In genomic region chr7:111450286-111451095, GRCm38 (mm10) we compare ENCODE assay signal across 23 mouse cellular contexts.
DNase-seq lines count a peak whose midpoint lies in the region; ATAC-seq and TF ChIP-seq lines count a peak whose summit lies in the region.
"Had no signal": no experiment of that assay in that cellular context is flagged by ENCODE, and none has a peak within 500 bp of the region (broad histone marks: within the 10 kb centered on the region; RNA-seq: fewer than 3 reads in every experiment).

No protein-coding gene starts in this region.

- no peaks in the 10 kb centered on the region for H3K36me3 ChIP-seq in heart, embryonic 10.5 days
- no peaks in the 10 kb centered on the region for H3K36me3 ChIP-seq in heart, adult 2 months (ENCODE audit: control insufficient read depth, insufficient read depth, low read length)
- no peaks in the 10 kb centered on the region for H3K36me3 ChIP-seq in lung, postnatal 0 days (ENCODE audit: insufficient read depth, low read length)
- H3K36me3 ChIP-seq in intestine, embryonic 15.5 days = no peaks in the 10 kb centered on the region
- H3K36me3 ChIP-seq: embryonic facial prominence, embryonic 15.5 days; limb, embryonic 10.5 days; liver, embryonic 15.5 days had no signal

- TF ChIP-seq CTCF in heart, adult 2 months (IDR thresholded peaks at IDR 0.05) = no peak
- TF ChIP-seq CTCF in lung, postnatal 0 days (IDR thresholded peaks at IDR 0.05) = no peak

- peaks cover 19% of the 10 kb centered on the region; the same call in 1 of the 2 replicates for H3K4me1 ChIP-seq in heart, embryonic 10.5 days
- H3K4me1 ChIP-seq in heart, adult 2 months (ENCODE audit: control insufficient read depth, insufficient read depth, low read length) = no peaks in the 10 kb centered on the region
- no peaks in the 10 kb centered on the region for H3K4me1 ChIP-seq in lung, postnatal 0 days (ENCODE audit: insufficient read depth, low read depth, low read length)
- 0 out of 2 replicates have a peak, but pooled peaks cover 3% of the 10 kb centered on the region for H3K4me1 ChIP-seq in intestine, embryonic 15.5 days (replicated peaks)
- H3K4me1 ChIP-seq: liver, embryonic 15.5 days had no signal

- H3K79me2 ChIP-seq in heart, adult 2 months (replicated peaks; ENCODE audit: control insufficient read depth, insufficient read depth, low read length) = no peaks in the 10 kb centered on the region

- no peak overlapping the region for H3K4me2 ChIP-seq in lung, postnatal 0 days (replicated peaks; ENCODE audit: low read depth, low read length)
- no peak overlapping the region for H3K4me2 ChIP-seq in intestine, embryonic 15.5 days (replicated peaks)
- H3K4me2 ChIP-seq: embryonic facial prominence, embryonic 15.5 days; hindbrain, embryonic 14.5 days; liver, embryonic 15.5 days had no signal

- no peak overlapping the region for H3K27ac ChIP-seq in heart, embryonic 10.5 days
- H3K27ac ChIP-seq in heart, adult 2 months = no peak overlapping the region
- no peak overlapping the region for H3K27ac ChIP-seq in lung, postnatal 0 days (ENCODE audit: low read length)
- 0 out of 2 replicates have a peak overlapping the region, but pooled peaks have one; percentile 0 for H3K27ac ChIP-seq in intestine, embryonic 15.5 days
- H3K27ac ChIP-seq: embryonic facial prominence, embryonic 15.5 days; hindbrain, embryonic 14.5 days; layer of hippocampus, adult 2 months; limb, embryonic 10.5 days; liver, embryonic 15.5 days; macrophage had no signal

- no peak overlapping the region for H3K9ac ChIP-seq in heart, adult 2 months (ENCODE audit: low read depth, low read length)
- no peak overlapping the region for H3K9ac ChIP-seq in lung, postnatal 0 days (replicated peaks; ENCODE audit: low read depth)
- no peak overlapping the region for H3K9ac ChIP-seq in intestine, embryonic 15.5 days
- H3K9ac ChIP-seq: embryonic facial prominence, embryonic 15.5 days; hindbrain, embryonic 14.5 days; liver, embryonic 15.5 days had no signal

- peak; percentile 71 for DNase-seq in heart, adult 11 months
- no peak for DNase-seq in heart, embryonic 10.5 days (ENCODE audit: low spot score)
- DNase-seq in heart, postnatal 10 days = peak; percentile 31 to 48
- no peak for DNase-seq in heart, adult 2 months
- DNase-seq in lung, postnatal 36 days = peak; percentile 7
- no peak for DNase-seq in lung, postnatal 0 days (ENCODE audit: low spot score)
- no peak for DNase-seq in B cell, adult 2 months
- DNase-seq: adrenal gland, postnatal 36 days; cerebellum, adult 11 months; cerebellum, adult 9-11 months; gastrocnemius, postnatal 25 days; kidney, postnatal 25 days; liver had no signal

- intact Hi-C loops in heart, postnatal 10 days (cut with DNase I) = no loop called here
- intact Hi-C loops in heart, adult 2 months (cut with DNase I) = no loop called here

- no peaks in the 10 kb centered on the region for H3K27me3 ChIP-seq in heart, embryonic 10.5 days (ENCODE audit: insufficient read depth, poor library complexity, severe bottlenecking)
- no peaks in the 10 kb centered on the region for H3K27me3 ChIP-seq in heart, adult 2 months (ENCODE audit: control insufficient read depth, insufficient read depth, low read length)
- H3K27me3 ChIP-seq in lung, postnatal 0 days (replicated peaks; ENCODE audit: insufficient read depth, low read length) = no peaks in the 10 kb centered on the region
- H3K27me3 ChIP-seq in intestine, embryonic 15.5 days (replicated peaks) = no peaks in the 10 kb centered on the region
- H3K27me3 ChIP-seq: embryonic facial prominence, embryonic 15.5 days; liver, embryonic 15.5 days; Patski had no signal

- no peaks in the 10 kb centered on the region for H3K9me3 ChIP-seq in heart, embryonic 10.5 days
- H3K9me3 ChIP-seq in lung, postnatal 0 days (ENCODE audit: low read length) = no peaks in the 10 kb centered on the region
- H3K9me3 ChIP-seq in intestine, embryonic 15.5 days = no peaks in the 10 kb centered on the region
- H3K9me3 ChIP-seq: embryonic facial prominence, embryonic 15.5 days; limb, embryonic 10.5 days; liver, embryonic 15.5 days had no signal

- ATAC-seq in lung, postnatal 0 days = no peak
- peak; percentile 51; the same call in 1 of the 2 replicates for ATAC-seq in intestine, embryonic 15.5 days
- ATAC-seq: forebrain, embryonic 16.5 days; inflammation-experienced regulatory T-cells, adult 6 months; Patski had no signal

- H3K4me3 ChIP-seq in heart, embryonic 10.5 days = no peak overlapping the region
- no peak overlapping the region for H3K4me3 ChIP-seq in heart, adult 2 months
- no peak overlapping the region for H3K4me3 ChIP-seq in lung, postnatal 0 days (ENCODE audit: low read depth, low read length)
- H3K4me3 ChIP-seq in intestine, embryonic 15.5 days (replicated peaks) = no peak overlapping the region
- H3K4me3 ChIP-seq: embryonic facial prominence, embryonic 15.5 days; layer of hippocampus, adult 2 months; limb, embryonic 10.5 days; liver, embryonic 15.5 days had no signal

- WGBS in heart, embryonic 10.5 days = 40% methylated on average over 6 of the region's 6 CpGs
- 49% methylated on average over 6 of the region's 6 CpGs for WGBS in heart, adult 2 months
- 42% methylated on average over 6 of the region's 6 CpGs for WGBS in lung, postnatal 0 days
- WGBS in intestine, embryonic 15.5 days = 46% methylated on average over 6 of the region's 6 CpGs

- TF ChIP-seq EP300 in heart, adult 2 months (IDR thresholded peaks at IDR 0.05; ENCODE audit: insufficient read depth, low read depth, low read length) = no peak
- TF ChIP-seq EP300 in lung, postnatal 0 days (IDR thresholded peaks at IDR 0.05) = no peak

- TF ChIP-seq POLR2A in heart, adult 2 months (IDR thresholded peaks at IDR 0.05; ENCODE audit: insufficient read depth, low read depth, low read length) = no peak

Comparison
In these comparisons a context has a peak if more than half of its experiments do, and no peak if none do; other contexts are left out.
1. DNase-seq: peak in heart, adult 11 months (single experiment), heart, postnatal 10 days (2 of 2) and lung, postnatal 36 days (single experiment); none in heart, embryonic 10.5 days (single experiment), heart, adult 2 months (0 of 2), lung, postnatal 0 days (single experiment) and B cell, adult 2 months (0 of 2).